Mouse (Mus musculus): ENCODE data around the gene Ttll11. TPM values are rescaled to one million over a fixed set of nuclear protein-coding genes. Genes with fewer than 3 reads are reported as not detected.

Ttll11 gene
- polyA plus RNA-seq, 2 experiments, result 1.2 to 2.5 TPM

- H3K9me3 ChIP-seq (ENCODE audit: control insufficient read depth, low read length), result no peaks in the 10 kb centered on the region
- no peaks in the 10 kb centered on the region for H3K36me3 ChIP-seq (ENCODE audit: control insufficient read depth, insufficient read depth, low read length)
- TF ChIP-seq POLR2A (IDR thresholded peaks at IDR 0.05; ENCODE audit: borderline replicate concordance, extremely low read depth, insufficient read depth, insufficient read length), result no peak
- WGBS, result 12% methylated on average over 13 of the region's 13 CpGs
- DNase-seq (ENCODE audit: low spot score), result no peak
- no peaks in the 10 kb centered on the region for H3K27me3 ChIP-seq (ENCODE audit: control insufficient read depth, insufficient read depth, low read length)
- no peak overlapping the region for H3K4me3 ChIP-seq (replicated peaks; ENCODE audit: low read length)
- H3K27ac ChIP-seq (replicated peaks; ENCODE audit: low read depth, low read length), result no peak overlapping the region
- no peak overlapping the region for H3K9ac ChIP-seq (ENCODE audit: low read depth, low read length, severe bottlenecking)
- ATAC-seq (ENCODE audit: low FRiP score, low read depth), result peak; percentile 42
- H3K4me2 ChIP-seq (replicated peaks; ENCODE audit: low read depth, low read length, severe bottlenecking), result no peak overlapping the region
- peaks cover 22% of the 10 kb centered on the region for H3K4me1 ChIP-seq (ENCODE audit: control insufficient read depth, insufficient read depth, low read length)
These were observed 135.6 kb downstream of the Ttll11 start for GRCm38 (mm10) chr2:35843896-35844690.

- no peaks in the 10 kb centered on the region for H3K36me3 ChIP-seq (ENCODE audit: control insufficient read depth, insufficient read depth, low read length)
- no peak for TF ChIP-seq POLR2A (IDR thresholded peaks at IDR 0.05; ENCODE audit: borderline replicate concordance, extremely low read depth, insufficient read depth, insufficient read length)
- H3K27ac ChIP-seq (replicated peaks; ENCODE audit: low read depth, low read length), result no peak overlapping the region
- H3K4me3 ChIP-seq (replicated peaks; ENCODE audit: low read length), result no peak overlapping the region
- H3K4me2 ChIP-seq (replicated peaks; ENCODE audit: low read depth, low read length, severe bottlenecking), result no peak overlapping the region
- H3K4me1 ChIP-seq (ENCODE audit: control insufficient read depth, insufficient read depth, low read length), result peaks cover 22% of the 10 kb centered on the region
- no peak for DNase-seq (ENCODE audit: low spot score)
- 76% methylated on average over 16 of the region's 16 CpGs for WGBS
- no peak overlapping the region for H3K9ac ChIP-seq (ENCODE audit: low read depth, low read length, severe bottlenecking)
- no peak for ATAC-seq (ENCODE audit: low FRiP score, low read depth)
- H3K27me3 ChIP-seq (ENCODE audit: control insufficient read depth, insufficient read depth, low read length), result no peaks in the 10 kb centered on the region
- no peaks in the 10 kb centered on the region for H3K9me3 ChIP-seq (ENCODE audit: control insufficient read depth, low read length)
These were observed 136.8 kb downstream of the Ttll11 start for GRCm38 (mm10) chr2:35842780-35843474.

- H3K27ac ChIP-seq (replicated peaks; ENCODE audit: low read depth, low read length), result no peak overlapping the region
- no peak overlapping the region for H3K9ac ChIP-seq (ENCODE audit: low read depth, low read length, severe bottlenecking)
- no peak for TF ChIP-seq POLR2A (IDR thresholded peaks at IDR 0.05; ENCODE audit: borderline replicate concordance, extremely low read depth, insufficient read depth, insufficient read length)
- no peak for ATAC-seq (ENCODE audit: low FRiP score, low read depth)
- peaks cover 5% of the 10 kb centered on the region; the same call in 1 of the 2 replicates for H3K9me3 ChIP-seq (ENCODE audit: control insufficient read depth, low read length)
- H3K4me3 ChIP-seq (replicated peaks; ENCODE audit: low read length), result no peak overlapping the region
- H3K4me2 ChIP-seq (replicated peaks; ENCODE audit: low read depth, low read length, severe bottlenecking), result no peak overlapping the region
- no peaks in the 10 kb centered on the region for H3K36me3 ChIP-seq (ENCODE audit: control insufficient read depth, insufficient read depth, low read length)
- DNase-seq (ENCODE audit: low spot score), result no peak
- H3K4me1 ChIP-seq (ENCODE audit: control insufficient read depth, insufficient read depth, low read length), result peaks cover 22% of the 10 kb centered on the region
- WGBS, result 58% methylated on average over 4 of the region's 4 CpGs
- H3K27me3 ChIP-seq (ENCODE audit: control insufficient read depth, insufficient read depth, low read length), result no peaks in the 10 kb centered on the region
These were observed 137.8 kb downstream of the Ttll11 start for GRCm38 (mm10) chr2:35841841-35842420.

GRCm38 (mm10) chr2:35840956-35841816 lies 138.5 kb downstream of the Ttll11 start:
- H3K9me3 ChIP-seq (ENCODE audit: control insufficient read depth, low read length), result peaks cover 6% of the 10 kb centered on the region; the same call in 1 of the 2 replicates
- no peak for TF ChIP-seq POLR2A (IDR thresholded peaks at IDR 0.05; ENCODE audit: borderline replicate concordance, extremely low read depth, insufficient read depth, insufficient read length)
- H3K4me3 ChIP-seq (replicated peaks; ENCODE audit: low read length), result no peak overlapping the region
- H3K36me3 ChIP-seq (ENCODE audit: control insufficient read depth, insufficient read depth, low read length), result no peaks in the 10 kb centered on the region
- peak; percentile 50 for DNase-seq (ENCODE audit: low spot score)
- H3K4me2 ChIP-seq (replicated peaks; ENCODE audit: low read depth, low read length, severe bottlenecking), result no peak overlapping the region
- H3K27ac ChIP-seq (replicated peaks; ENCODE audit: low read depth, low read length), result no peak overlapping the region
- H3K4me1 ChIP-seq (ENCODE audit: control insufficient read depth, insufficient read depth, low read length), result peaks cover 22% of the 10 kb centered on the region
- no peaks in the 10 kb centered on the region for H3K27me3 ChIP-seq (ENCODE audit: control insufficient read depth, insufficient read depth, low read length)
- ATAC-seq (ENCODE audit: low FRiP score, low read depth), result peak; percentile 11; the same call in 1 of the 2 replicates
- 17% methylated on average over 14 of the region's 14 CpGs for WGBS
- H3K9ac ChIP-seq (ENCODE audit: low read depth, low read length, severe bottlenecking), result no peak overlapping the region
